Mouse (Mus musculus) B cell, adult (primary cell): ENCODE results near the gene Efcab12. TPM values are rescaled to one million over a fixed set of nuclear protein-coding genes. Genes with fewer than 3 reads are reported as not detected.

Experiments used
- total RNA-seq: library from RNA; stranded (reverse); gene quantifications from 4 replicates; pipeline ENCODE4 v1.2.4, GENCODE M21; 2023; ENCODE audit not compliant: inconsistent age

Gene Efcab12
- total RNA-seq: 0.35 to 0.36 TPM in 2 of 4 replicates, not detected in the others

DNA sequence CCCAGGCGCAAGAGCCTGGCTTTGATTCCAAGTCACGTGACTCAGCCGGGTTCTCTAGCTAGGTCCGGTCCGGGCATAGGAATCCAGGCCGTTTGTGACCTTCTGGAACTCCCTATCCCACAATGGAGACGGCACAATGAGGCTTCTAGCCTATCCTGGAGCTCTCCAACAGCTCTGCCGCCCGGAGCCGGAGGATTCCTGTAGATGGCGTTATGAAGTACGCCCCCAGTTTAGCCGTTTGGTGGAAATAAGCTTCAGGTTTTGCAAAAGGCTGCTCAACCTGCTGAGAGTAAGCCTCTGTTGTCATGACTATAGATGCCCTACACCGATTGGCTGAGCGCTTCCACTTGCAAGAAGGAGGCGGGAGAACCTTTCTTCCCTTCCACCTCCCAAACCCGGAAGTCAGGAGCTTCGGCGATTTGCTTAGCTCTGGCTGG, at the start of gene Efcab12:
Gene Efcab12, minus strand, starts transcription at position 252 of the 437 bp plus-strand sequence.

DNA sequence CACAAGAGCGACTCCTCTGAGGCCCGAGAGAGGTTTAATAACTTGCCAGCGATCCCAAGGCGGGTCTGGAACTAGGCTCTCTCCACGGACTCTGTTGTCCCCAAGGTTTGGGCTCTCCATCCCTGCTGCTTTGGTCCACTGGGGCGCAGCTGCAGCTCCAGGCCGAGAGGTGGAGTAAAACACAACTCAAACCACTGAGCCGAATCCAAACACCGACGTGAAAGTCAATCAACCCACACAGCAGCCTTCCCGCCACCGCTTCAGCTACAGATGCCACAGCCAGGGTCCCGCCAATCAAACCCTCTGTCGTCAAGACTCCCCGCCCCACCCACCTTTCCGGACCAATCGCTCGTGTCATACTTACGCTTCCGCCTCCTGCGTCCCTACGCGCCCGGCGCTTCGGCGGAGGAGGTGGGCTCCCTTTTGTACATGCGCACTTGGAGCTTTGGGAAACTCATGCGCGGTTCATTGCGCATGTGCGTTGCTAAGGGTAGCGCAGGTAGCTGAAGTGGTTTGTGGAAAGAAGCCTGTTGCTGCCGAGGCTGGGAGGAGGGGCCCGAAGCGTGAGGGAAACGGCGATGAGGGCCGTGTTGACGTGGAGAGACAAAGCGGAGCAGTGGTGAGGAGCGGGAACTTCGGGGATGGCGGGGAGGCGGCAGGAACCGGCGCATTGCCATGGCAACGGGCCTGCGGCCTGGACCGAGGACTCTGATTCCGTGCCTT, 15.0 kb upstream of the Efcab12 start, which contains the start of the genes Mbd4 and Ift122:
Gene Mbd4, minus strand, starts transcription at position 281 of the 723 bp plus-strand sequence.
Gene Ift122, plus strand, starts transcription at position 380 of the 723 bp plus-strand sequence.

DNA sequence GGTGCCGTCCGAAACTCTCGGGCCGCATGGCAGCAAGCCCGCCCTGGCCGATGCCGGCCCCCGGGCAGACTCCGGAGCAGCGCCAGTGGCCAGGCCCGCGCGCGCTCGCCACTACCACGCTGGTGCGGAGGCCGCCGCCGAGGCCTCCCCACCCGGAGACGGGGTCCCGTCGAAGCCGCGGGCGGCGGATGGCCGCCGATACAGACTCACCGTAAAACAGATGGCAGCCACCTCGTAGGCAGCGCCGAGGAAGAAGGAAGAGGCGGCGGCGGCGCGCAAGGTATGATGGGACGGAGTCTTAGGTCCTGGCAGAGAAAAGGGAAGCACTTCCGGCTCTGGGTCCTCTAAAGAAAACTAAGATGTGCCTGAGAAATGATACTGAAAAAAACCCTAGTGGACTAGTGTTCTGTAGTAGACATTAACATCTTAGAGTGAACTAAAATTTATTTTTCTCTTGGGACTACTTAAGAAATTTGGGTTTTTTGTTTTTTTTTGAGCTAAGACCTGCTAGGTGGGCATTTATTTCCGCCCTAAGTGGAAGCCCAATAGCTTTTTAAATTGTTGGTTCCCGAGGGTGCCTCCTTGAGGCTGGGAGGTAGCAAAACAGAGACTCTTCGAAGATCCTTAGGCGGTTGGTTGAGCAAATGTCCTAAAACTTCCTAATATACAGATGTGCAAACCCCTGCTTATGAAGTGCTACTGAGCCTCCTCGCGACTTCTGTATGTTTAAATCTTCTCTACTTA, 29.6 kb downstream of the Efcab12 start, which contains the start of gene Rpl32:
Gene Rpl32, minus strand, starts transcription at position 260 of the 744 bp plus-strand sequence.

DNA sequence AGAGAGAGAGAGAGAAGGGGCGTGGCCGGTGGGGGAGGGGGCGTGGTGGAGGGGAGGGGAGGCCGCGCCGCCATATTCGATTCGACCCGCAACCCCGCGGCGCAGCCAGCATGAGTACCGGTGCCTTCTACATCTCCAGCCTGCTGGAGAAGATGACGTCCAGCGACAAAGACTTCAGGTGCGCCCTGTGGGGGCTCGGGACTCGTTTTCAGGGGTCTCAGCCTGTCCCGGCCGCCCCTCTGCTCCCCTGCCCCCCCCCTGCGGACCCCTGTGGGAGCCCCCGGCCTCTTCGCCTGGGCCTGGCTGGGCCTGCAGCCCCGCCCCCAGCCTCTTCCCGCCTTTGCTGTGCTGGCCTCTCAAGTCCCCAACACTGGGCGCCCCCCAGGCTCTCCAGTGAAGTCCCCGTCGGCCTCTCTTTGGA, 63.7 kb downstream of the Efcab12 start, which contains the start of gene Cand2:
Gene Cand2, plus strand, starts transcription at position 38 of the 421 bp plus-strand sequence.

DNA sequence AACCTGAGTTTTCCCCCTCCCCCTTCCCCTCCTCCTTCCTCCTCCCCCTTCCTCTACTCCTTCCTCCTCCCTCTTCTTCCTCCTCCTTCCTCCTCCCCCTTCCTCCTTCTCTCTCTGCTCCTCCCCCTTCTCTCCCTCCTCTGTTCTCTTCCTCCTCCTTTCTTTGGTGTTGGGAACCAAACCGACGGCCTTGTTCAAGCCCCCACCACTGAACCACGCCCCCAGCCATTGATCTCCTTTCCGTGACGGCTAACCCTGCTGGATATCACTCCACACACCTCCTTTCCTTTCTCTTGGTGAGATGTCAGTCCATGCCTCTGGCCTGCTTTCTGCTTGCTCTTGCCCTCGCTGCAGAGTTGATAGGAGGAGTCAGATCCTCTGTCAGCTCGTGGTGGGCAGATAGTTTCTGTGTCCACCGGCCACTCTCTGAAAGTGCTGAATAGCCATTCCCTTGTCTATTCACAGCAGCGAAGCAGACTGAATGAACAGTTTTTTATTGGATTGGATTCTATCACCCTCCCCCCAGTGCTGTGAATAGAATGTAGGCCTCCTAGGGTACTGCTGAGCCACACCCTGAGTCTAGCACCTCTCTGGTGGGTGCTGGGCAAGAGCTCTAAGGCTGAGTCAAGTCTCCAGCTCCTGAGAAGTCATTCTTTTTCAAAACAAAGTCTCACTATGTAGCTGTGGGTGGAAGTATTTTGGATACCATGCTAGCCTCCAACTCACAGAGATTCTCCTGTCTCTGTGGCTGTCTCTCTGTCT, 76.0 kb downstream of the Efcab12 start, which contains the start of gene Tmem40:
Gene Tmem40, minus strand, starts transcription at position 416 of the 762 bp plus-strand sequence.

Other genes starting within 250 kb of the Efcab12 start
- gene Mkrn2os, start 245.8 kb downstream of the Efcab12 start, total RNA-seq: not detected in 4 replicates
- gene Mkrn2, start 236.5 kb downstream of the Efcab12 start, total RNA-seq: 28.9 to 34.0 TPM (median 31.4 TPM) in 4 replicates
- gene Raf1, start 161.8 kb downstream of the Efcab12 start, total RNA-seq: 136 to 154 TPM (median 147 TPM) in 4 replicates
- gene Tmem40, start 76.0 kb downstream of the Efcab12 start, total RNA-seq: not detected in 4 replicates
- gene Cand2, start 63.9 kb downstream of the Efcab12 start, total RNA-seq: 4.3 to 5.4 TPM (median 5.0 TPM) in 4 replicates
- gene Rpl32, start 29.7 kb downstream of the Efcab12 start, total RNA-seq: 2,501 to 2,678 TPM (median 2,550 TPM) in 4 replicates
- 20.7 to 25.1 TPM (median 23.9 TPM) in 4 replicates for gene Mbd4, start 15.0 kb upstream of the Efcab12 start, total RNA-seq
- gene Ift122, start 15.1 kb upstream of the Efcab12 start, total RNA-seq: 3.0 to 5.4 TPM (median 3.9 TPM) in 4 replicates
- gene Rho, start 93.3 kb upstream of the Efcab12 start, total RNA-seq: 0.13 TPM in 1 of 4 replicates, not detected in the others
- gene H1foo, start 106.5 kb upstream of the Efcab12 start, total RNA-seq: not detected in 4 replicates
- gene Plxnd1, start 156.6 kb upstream of the Efcab12 start, total RNA-seq: 48.5 to 62.1 TPM (median 57.4 TPM) in 4 replicates